Mouse (Mus musculus) kidney, adult 2 months (tissue): ENCODE data around the gene Cyp27a1.
A peak's percentile ranks its signal among the peaks of the same experiment; 100 is the strongest.

Source experiments
- CTCF ChIP-seq: fragments of 200-500 bp; conservative IDR thresholded peaks from 2 replicates; pipeline ENCODE4 v1.5.1; 2011; ENCODE audit warnings: low read depth, mild to moderate bottlenecking, control low read depth, low read length, moderate library complexity, mixed read lengths; ENCODE audit not compliant: insufficient read depth, insufficient read length
- POLR2A ChIP-seq: fragments of 200-500 bp; IDR thresholded peaks from one replicate; pipeline ENCODE4 v1.6.1; 2011; ENCODE audit warnings: low read depth, low read length, control low read depth

DNA sequence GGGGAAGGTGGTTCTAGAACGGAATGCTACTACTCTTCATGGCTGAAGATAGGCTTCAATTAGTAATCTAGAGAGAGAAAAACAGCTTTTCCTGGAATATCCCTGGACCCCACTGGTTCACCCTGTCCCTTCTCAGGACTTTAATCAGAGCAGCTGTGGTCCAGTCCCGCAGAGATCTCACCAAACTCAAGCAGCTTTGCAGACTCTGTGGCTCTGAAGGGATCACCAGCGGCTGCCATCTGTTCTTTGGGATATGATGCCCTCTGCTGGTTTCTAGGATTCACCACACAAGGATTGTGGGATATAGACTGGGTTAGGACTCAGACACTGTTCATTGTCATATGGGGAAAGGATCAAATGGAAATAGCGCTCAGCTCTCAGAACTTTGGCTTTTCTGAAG lies 46.4 kb downstream of the Cyp27a1 start:
- TF ChIP-seq POLR2A (no peak), CTCF (peak; percentile 75)
